Mouse (Mus musculus): ENCODE data around the gene Apba3. TPM values are rescaled to one million over a fixed set of nuclear protein-coding genes. Genes with fewer than 3 reads are reported as not detected.

Apba3 gene
- total and polyA plus RNA-seq, 3 experiments, result 68.9 to 73.2 TPM; not detected in 1

DNA sequence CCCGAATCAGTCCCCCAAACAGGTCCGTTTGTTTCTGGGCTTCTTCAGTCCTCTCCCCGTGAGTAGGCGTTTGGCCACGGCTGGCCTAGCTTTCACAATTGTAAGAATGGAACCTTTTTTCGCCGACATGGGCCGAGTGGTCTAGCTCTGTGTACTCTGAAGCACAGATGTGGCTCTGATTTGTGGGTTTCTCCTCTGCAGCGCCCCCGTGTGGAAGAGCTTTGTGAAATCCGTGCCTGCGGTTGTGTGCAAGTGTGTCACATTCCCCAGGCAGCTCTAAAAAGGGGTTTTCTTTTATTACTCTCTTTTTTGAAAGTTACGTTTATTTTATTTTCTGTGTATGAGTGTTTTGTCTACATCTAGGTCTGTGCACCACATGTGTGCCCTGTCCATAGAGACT, 25.9 kb upstream of the Apba3 start:
- no peak for TF ChIP-seq ZNF384 (IDR thresholded peaks at IDR 0.05; ENCODE audit: low read depth, low read length)
- peak; percentile 33 for TF ChIP-seq RAD21 (IDR thresholded peaks at IDR 0.05; ENCODE audit: low read depth, low read length)
- no peak for TF ChIP-seq TCF12 (IDR thresholded peaks at IDR 0.05; ENCODE audit: low read depth, low read length)
- TF ChIP-seq CTCF (IDR thresholded peaks at IDR 0.05 in 2 of 3, conservative IDR thresholded peaks at IDR 0.05 in 1 of 3; ENCODE audit: control insufficient read depth in 1 of 3, insufficient read depth in 1 of 3, low read depth in 2 of 3, low read length in 3 of 3, poor library complexity in 1 of 3, severe bottlenecking in 1 of 3), result peak; percentile 63 to 88 (median 86)
- 0 out of 2 replicates have a peak, but pooled peaks have one; percentile 19 for TF ChIP-seq BHLHE40 (IDR thresholded peaks at IDR 0.05; ENCODE audit: borderline replicate concordance, low read depth, low read length)
- no peak for TF ChIP-seq USF1 (IDR thresholded peaks at IDR 0.05; ENCODE audit: low read depth, low read length)
- peak; percentile 74 for TF ChIP-seq SMC3 (IDR thresholded peaks at IDR 0.05; ENCODE audit: low read depth, low read length)
- no peak for TF ChIP-seq ZKSCAN1 (IDR thresholded peaks at IDR 0.05; ENCODE audit: low read depth, low read length)
- no peak for TF ChIP-seq CHD1 (IDR thresholded peaks at IDR 0.05; ENCODE audit: low read depth, low read length)
- 0 out of 2 replicates have a peak, but pooled peaks have one; percentile 31 for TF ChIP-seq MAZ (IDR thresholded peaks at IDR 0.05; ENCODE audit: low read depth, low read length)
- peak; percentile 63 for TF ChIP-seq RCOR1 (IDR thresholded peaks at IDR 0.05; ENCODE audit: low read depth, low read length)
- TF ChIP-seq POLR2A (IDR thresholded peaks at IDR 0.05; ENCODE audit: control insufficient read depth in 1 of 2, insufficient read depth in 1 of 2, low read depth in 1 of 2, low read length in 2 of 2, poor library complexity in 1 of 2), result no peak
- TF ChIP-seq ZMIZ1 (IDR thresholded peaks at IDR 0.05; ENCODE audit: low read depth, low read length), result no peak
- no peak for TF ChIP-seq MXI1 (IDR thresholded peaks at IDR 0.05; ENCODE audit: low read depth, low read length)
- Histone ChIP-seq H3K27ac (ENCODE audit: control insufficient read depth, low read depth, low read length) (no peak overlapping the region), H3K4me1 (ENCODE audit: control insufficient read depth in 1 of 2, insufficient read depth in 2 of 2, low read length in 2 of 2) (peaks cover 0 to 8% of the 10 kb centered on the region in 2 experiments; a peak in 2 of 4 replicates), H3K36me3 (ENCODE audit: control insufficient read depth in 1 of 2, insufficient read depth in 2 of 2, low read length in 2 of 2) (peaks cover 0 to 2% of the 10 kb centered on the region in 2 experiments; a peak in 1 of 4 replicates), H3K4me3 (ENCODE audit: control insufficient read depth in 1 of 2, insufficient read depth in 1 of 2, low read depth in 2 of 2, low read length in 2 of 2) (no peak overlapping the region), H3K9ac (ENCODE audit: control insufficient read depth, low read depth, low read length, poor library complexity, severe bottlenecking) (no peak overlapping the region), H3K9me3 (replicated peaks; ENCODE audit: insufficient read depth, low read length) (no peaks in the 10 kb centered on the region), H3K79me2 (ENCODE audit: control insufficient read depth, insufficient read depth, low read length, poor library complexity) (no peaks in the 10 kb centered on the region), H3K27me3 (ENCODE audit: control insufficient read depth in 1 of 2, insufficient read depth in 2 of 2, low read length in 2 of 2) (no peaks in the 10 kb centered on the region)
- peak; percentile 72 for DNase-seq (ENCODE audit: low read depth, low spot score)

- Histone ChIP-seq H3K36me3 (ENCODE audit: control insufficient read depth in 1 of 2, insufficient read depth in 2 of 2, low read length in 2 of 2) (peaks cover 0 to 2% of the 10 kb centered on the region in 2 experiments; a peak in 1 of 4 replicates), H3K27ac (ENCODE audit: control insufficient read depth, low read depth, low read length) (no peak overlapping the region), H3K9ac (ENCODE audit: control insufficient read depth, low read depth, low read length, poor library complexity, severe bottlenecking) (no peak overlapping the region), H3K27me3 (ENCODE audit: control insufficient read depth in 1 of 2, insufficient read depth in 2 of 2, low read length in 2 of 2) (no peaks in the 10 kb centered on the region), H3K79me2 (ENCODE audit: control insufficient read depth, insufficient read depth, low read length, poor library complexity) (no peaks in the 10 kb centered on the region), H3K4me3 (ENCODE audit: control insufficient read depth in 1 of 2, insufficient read depth in 1 of 2, low read depth in 2 of 2, low read length in 2 of 2) (no peak overlapping the region), H3K9me3 (replicated peaks; ENCODE audit: insufficient read depth, low read length) (no peaks in the 10 kb centered on the region), H3K4me1 (ENCODE audit: control insufficient read depth in 1 of 2, insufficient read depth in 2 of 2, low read length in 2 of 2) (peaks cover 0 to 8% of the 10 kb centered on the region in 2 experiments; a peak in 2 of 4 replicates)
- DNase-seq (ENCODE audit: low read depth, low spot score), result no peak
- TF ChIP-seq ETS1 (IDR thresholded peaks at IDR 0.05; ENCODE audit: low read depth, low read length), result no peak
- no peak for TF ChIP-seq POLR2AphosphoS2 (IDR thresholded peaks at IDR 0.05; ENCODE audit: low read length)
- TF ChIP-seq BHLHE40 (IDR thresholded peaks at IDR 0.05; ENCODE audit: borderline replicate concordance, low read depth, low read length), result no peak
- no peak for TF ChIP-seq CHD2 (IDR thresholded peaks at IDR 0.05; ENCODE audit: low read length)
- no peak for TF ChIP-seq SIN3A (IDR thresholded peaks at IDR 0.05; ENCODE audit: low read length)
- TF ChIP-seq MAFK (IDR thresholded peaks at IDR 0.05; ENCODE audit: borderline replicate concordance, low read depth, low read length), result no peak
- TF ChIP-seq MYB (IDR thresholded peaks at IDR 0.05; ENCODE audit: low read depth, low read length), result no peak
- no peak for TF ChIP-seq MAX (IDR thresholded peaks at IDR 0.05; ENCODE audit: low read length)
- no peak for TF ChIP-seq GATA1 (IDR thresholded peaks at IDR 0.05; ENCODE audit: low read depth, low read length)
- TF ChIP-seq ZKSCAN1 (IDR thresholded peaks at IDR 0.05; ENCODE audit: low read depth, low read length), result no peak
- no peak for TF ChIP-seq TAL1 (IDR thresholded peaks at IDR 0.05; ENCODE audit: low read length)
- TF ChIP-seq TBP (IDR thresholded peaks at IDR 0.05; ENCODE audit: low read depth, low read length), result no peak
- no peak for TF ChIP-seq ZNF384 (IDR thresholded peaks at IDR 0.05; ENCODE audit: low read depth, low read length)
These were observed 24.7 kb upstream of the Apba3 start for GRCm38 (mm10) chr10:81242021-81242420.
